Mouse (Mus musculus): Measurements from ENCODE around the gene H2-Q6. TPM values are rescaled to one million over a fixed set of nuclear protein-coding genes. Genes with fewer than 3 reads are reported as not detected.
"Not testable (repeated sequence)": the region's sequence is repeated elsewhere in the genome, so short reads cannot be mapped to it uniquely, and the experiment has no call there.

Gene H2-Q6
- 2.0 TPM in 2 replicates for polyA plus RNA-seq (2016; fragmentation: Nextera tagmentation; extraction: Ambion mirVana)

DNA sequence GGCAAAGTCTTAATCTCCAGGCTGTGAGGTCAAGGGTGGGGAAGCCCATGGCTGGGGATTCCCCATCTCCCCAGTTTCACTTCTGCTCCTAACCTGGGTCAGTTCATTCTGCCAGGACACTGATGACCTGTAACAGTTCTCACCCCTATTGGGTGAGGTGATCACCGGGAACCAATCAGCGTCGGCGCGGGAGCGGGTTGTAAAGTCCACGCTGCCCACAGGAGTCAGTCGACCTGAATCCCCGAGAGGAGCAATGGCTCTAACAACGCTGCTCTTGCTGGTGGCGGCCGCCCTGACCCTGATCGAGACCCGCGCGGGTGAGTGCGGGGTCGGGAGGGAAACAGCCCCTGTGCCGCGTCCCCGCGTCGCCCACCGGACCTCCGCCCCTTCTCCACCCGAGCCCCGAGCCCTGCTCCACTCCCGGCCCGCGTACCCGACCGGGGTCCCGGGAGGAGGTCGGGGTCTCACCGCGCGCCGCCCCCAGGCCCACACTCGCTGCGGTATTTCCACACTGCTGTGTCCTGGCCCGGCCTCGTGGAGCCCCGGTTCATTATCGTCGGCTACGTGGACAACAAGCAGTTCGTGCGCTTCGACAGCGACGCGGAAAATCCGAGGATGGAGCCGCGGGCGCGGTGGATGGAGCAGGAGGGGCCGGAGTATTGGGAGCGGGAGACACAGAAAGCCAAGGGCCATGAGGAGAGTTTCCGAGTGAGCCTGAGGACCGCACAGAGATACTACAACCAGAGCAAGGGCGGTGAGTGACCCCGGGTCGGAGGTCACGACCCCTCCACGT is at the start of gene H2-Q6:
Gene H2-Q6 (plus strand): TSS at position 227 of the 793 bp plus-strand sequence.
- H3K27ac ChIP-seq; H3K36me3 ChIP-seq; H3K9me3 ChIP-seq; H3K4me1 ChIP-seq (replicated peaks): not testable (repeated sequence)
- Histone ChIP-seq H3K4me3 (replicated peaks) (peak within 1 kb of the TSS; percentile 44), H3K27me3 (peaks cover 36% of the 10 kb centered on the region), H3K9ac (replicated peaks) (peak within 1 kb of the TSS; percentile 35; the same call in 1 of the 2 replicates), H3K4me2 (peak within 1 kb of the TSS; percentile 69)
- peak; percentile 34; the same call in 1 of the 2 replicates for ATAC-seq (ENCODE audit: insufficient number of reproducible peaks, insufficient read depth, low FRiP score, low TSS enrichment, low read depth)
- WGBS = 1% methylated on average over 57 of the region's 66 CpGs

DNA sequence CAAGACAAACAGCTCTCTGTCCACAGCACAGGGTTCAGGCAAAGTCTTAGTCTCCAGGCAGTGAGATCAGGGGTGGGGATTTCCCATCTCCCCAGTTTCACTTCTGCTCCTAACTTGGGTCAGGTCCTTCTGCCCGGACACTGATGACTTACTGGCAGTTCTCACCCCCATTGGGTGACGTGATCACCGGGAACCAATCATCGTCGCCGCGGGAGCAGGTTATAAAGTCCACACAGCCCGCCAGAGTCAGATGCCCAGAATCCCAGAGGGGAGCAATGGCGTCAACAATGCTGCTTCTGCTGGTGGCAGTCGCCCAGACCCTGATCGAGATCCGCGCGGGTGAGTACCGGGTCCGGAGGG is 45.3 kb upstream of the H2-Q6 start, which contains the start of gene H2-Q4:
Gene H2-Q4 (plus strand): TSS at position 249 of the 360 bp plus-strand sequence.
- Histone ChIP-seq H3K36me3 (no peaks in the 10 kb centered on the region), H3K9me3 (no peaks in the 10 kb centered on the region), H3K9ac (replicated peaks) (peak within 1 kb of the TSS; percentile 67), H3K27me3 (peaks cover 16% of the 10 kb centered on the region), H3K27ac (no peak within 1 kb of the TSS), H3K4me1 (replicated peaks) (no peaks in the 10 kb centered on the region), H3K4me2 (peak within 1 kb of the TSS; percentile 95), H3K4me3 (replicated peaks) (peak within 1 kb of the TSS; percentile 65)
- peak; percentile 90 for ATAC-seq (ENCODE audit: insufficient number of reproducible peaks, insufficient read depth, low FRiP score, low TSS enrichment, low read depth)
- WGBS = under 1% methylated on average over 16 of the region's 16 CpGs

DNA sequence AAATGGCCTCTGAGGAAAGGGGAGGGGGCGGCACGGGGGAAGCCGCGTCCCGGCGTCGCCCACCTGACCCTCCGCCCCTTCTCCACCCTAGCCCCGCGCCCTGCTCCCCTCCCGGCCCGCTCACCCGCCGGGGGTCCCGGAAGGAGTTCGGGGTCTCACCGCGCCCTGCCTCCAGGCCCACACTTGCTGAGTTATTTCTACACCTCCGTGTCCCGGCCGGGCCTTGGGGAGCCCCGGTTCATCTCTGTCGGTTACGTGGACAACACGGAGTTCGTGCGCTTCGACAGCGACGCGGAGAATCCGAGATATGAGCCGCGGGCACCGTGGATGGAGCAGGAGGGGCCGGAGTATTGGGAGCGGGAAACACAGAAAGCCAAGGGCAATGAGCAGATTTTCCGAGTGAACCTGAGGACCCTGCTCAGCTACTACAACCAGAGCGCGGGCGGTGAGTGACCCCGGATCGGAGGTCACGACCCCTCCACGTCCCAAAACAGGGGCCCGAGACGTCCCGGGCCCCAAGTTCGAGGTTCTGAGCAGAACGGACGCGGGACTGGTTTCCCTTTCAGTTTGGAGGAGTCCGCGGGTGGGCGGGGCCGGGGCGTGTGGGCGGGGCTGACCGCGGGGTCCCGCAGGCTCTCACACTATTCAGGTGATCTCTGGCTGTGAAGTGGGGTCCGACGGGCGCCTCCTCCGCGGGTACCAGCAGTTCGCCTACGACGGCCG is 44.8 kb upstream of the H2-Q6 start:
- no peaks in the 10 kb centered on the region for H3K9me3 ChIP-seq
- peak overlapping the region; percentile 65 for H3K4me3 ChIP-seq (replicated peaks)
- H3K36me3 ChIP-seq = no peaks in the 10 kb centered on the region
- peak overlapping the region; percentile 95 for H3K4me2 ChIP-seq
- peak; percentile 79; the same call in 1 of the 2 replicates for ATAC-seq (ENCODE audit: insufficient number of reproducible peaks, insufficient read depth, low FRiP score, low TSS enrichment, low read depth)
- H3K9ac ChIP-seq (replicated peaks) = peak overlapping the region; percentile 67
- no peak overlapping the region for H3K27ac ChIP-seq
- H3K4me1 ChIP-seq (replicated peaks) = no peaks in the 10 kb centered on the region
- WGBS = 1% methylated on average over 65 of the region's 70 CpGs
- peaks cover 16% of the 10 kb centered on the region for H3K27me3 ChIP-seq

DNA sequence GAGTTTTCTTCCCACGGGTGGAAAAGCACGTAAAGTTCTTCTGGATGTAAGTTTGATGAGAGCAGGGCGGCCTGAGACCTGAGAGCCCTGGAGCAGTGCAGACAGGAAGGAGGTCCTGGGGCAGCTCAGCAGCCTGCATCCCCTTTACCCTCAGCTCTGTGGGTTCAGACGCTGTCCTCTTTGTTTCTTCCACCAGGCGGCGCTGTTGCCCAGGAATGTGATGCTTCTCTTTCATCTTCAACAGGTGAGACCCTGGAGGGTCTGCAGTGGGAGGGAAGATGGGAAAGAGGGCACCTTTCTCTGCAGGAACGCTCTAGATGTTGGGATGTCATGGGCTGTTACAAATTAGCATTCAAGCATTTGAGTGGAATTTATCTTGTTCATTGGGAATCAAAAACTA is 34.9 kb upstream of the H2-Q6 start:
- not testable (repeated sequence) for H3K27ac ChIP-seq; H3K4me1 ChIP-seq (replicated peaks); H3K36me3 ChIP-seq; H3K9me3 ChIP-seq; H3K4me2 ChIP-seq; H3K4me3 ChIP-seq (replicated peaks); H3K9ac ChIP-seq (replicated peaks); ATAC-seq (ENCODE audit: insufficient number of reproducible peaks, insufficient read depth, low FRiP score, low TSS enrichment, low read depth)
- WGBS = 8% methylated on average over 7 of the region's 7 CpGs
- H3K27me3 ChIP-seq = peaks cover 16% of the 10 kb centered on the region

DNA sequence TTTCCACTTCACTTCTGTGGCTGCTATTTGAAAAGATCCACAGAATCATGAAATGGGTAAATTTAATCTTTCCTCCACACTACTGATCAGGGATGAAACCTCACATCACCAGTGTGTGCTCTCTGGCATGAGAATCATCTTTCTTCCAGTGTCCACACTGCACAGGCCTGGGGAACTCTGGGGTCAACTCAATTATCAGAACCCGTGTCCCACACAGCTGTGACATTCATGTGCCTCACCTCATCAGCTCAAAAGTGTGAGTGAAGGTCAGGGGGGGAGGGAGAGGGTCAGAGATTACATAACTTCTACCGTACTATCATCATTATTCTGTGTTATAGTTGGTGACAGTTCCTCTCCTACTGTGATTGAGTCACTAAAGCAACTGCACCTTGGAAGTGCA is 32.0 kb upstream of the H2-Q6 start:
- peaks cover 22% of the 10 kb centered on the region for H3K27me3 ChIP-seq
- H3K4me1 ChIP-seq (replicated peaks); H3K27ac ChIP-seq; ATAC-seq (ENCODE audit: insufficient number of reproducible peaks, insufficient read depth, low FRiP score, low TSS enrichment, low read depth); H3K4me3 ChIP-seq (replicated peaks); H3K4me2 ChIP-seq; H3K36me3 ChIP-seq; H3K9ac ChIP-seq (replicated peaks); H3K9me3 ChIP-seq: not testable (repeated sequence)
- WGBS = 76% methylated on average over 2 of the region's 2 CpGs

DNA sequence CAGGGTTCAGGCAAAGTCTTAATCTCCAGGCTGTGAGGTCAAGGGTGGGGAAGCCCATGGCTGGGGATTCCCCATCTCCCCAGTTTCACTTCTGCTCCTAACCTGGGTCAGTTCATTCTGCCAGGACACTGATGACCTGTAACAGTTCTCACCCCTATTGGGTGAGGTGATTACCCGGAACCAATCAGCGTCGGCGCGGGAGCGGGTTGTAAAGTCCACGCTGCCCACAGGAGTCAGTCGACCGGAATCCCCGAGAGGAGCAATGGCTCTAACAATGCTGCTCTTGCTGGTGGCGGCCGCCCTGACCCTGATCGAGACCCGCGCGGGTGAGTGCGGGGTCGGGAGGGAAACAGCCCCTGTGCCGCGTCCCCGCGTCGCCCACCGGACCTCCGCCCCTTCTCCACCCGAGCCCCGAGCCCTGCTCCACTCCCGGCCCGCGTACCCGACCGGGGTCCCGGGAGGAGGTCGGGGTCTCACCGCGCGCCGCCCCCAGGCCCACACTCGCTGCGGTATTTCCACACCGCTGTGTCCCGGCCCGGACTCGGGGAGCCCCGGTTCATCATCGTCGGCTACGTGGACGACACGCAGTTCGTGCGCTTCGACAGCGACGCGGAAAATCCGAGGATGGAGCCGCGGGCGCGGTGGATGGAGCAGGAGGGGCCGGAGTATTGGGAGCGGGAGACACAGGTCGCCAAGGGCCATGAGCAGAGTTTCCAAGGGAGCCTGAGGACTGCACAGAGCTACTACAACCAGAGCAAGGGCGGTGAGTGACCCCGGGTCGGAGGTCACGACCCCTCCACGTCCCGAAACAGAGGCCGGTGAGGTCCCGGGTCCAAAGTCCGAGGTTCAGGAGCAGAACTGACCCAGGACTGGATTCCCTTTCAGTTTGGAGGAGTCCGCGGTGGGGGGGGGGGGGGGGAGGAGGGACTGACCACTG is 30.5 kb upstream of the H2-Q6 start:
- H3K27me3 ChIP-seq = peaks cover 22% of the 10 kb centered on the region
- not testable (repeated sequence) for H3K9me3 ChIP-seq; H3K27ac ChIP-seq; H3K9ac ChIP-seq (replicated peaks); H3K36me3 ChIP-seq; H3K4me1 ChIP-seq (replicated peaks)
- peak overlapping the region; percentile 34 for H3K4me3 ChIP-seq (replicated peaks)
- peak overlapping the region; percentile 56 for H3K4me2 ChIP-seq
- WGBS = 2% methylated on average over 53 of the region's 75 CpGs
- ATAC-seq (ENCODE audit: insufficient number of reproducible peaks, insufficient read depth, low FRiP score, low TSS enrichment, low read depth) = peak; percentile 66; the same call in 1 of the 2 replicates

DNA sequence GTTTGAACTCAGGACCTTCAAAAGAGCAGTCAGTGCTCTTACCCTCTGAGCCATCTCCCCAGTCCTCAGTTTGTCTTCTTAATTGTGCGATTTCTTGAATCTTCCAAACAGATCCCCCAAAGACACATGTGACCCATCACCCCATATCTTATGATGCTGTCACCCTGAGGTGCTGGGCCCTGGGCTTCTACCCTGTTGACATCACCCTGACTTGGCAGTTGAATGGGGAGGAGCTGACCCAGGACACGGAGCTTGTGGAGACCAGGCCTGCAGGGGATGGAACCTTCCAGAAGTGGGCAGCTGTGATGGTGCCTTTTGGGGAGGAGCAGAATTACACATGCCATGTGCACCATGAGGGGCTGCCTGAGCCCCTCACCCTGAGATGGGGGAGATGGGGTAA is 27.7 kb upstream of the H2-Q6 start:
- not testable (repeated sequence) for H3K9ac ChIP-seq (replicated peaks); H3K4me3 ChIP-seq (replicated peaks); H3K4me1 ChIP-seq (replicated peaks); H3K4me2 ChIP-seq; ATAC-seq (ENCODE audit: insufficient number of reproducible peaks, insufficient read depth, low FRiP score, low TSS enrichment, low read depth); H3K36me3 ChIP-seq; H3K27ac ChIP-seq; H3K9me3 ChIP-seq
- 88% methylated on average over 2 of the region's 2 CpGs for WGBS
- peaks cover 16% of the 10 kb centered on the region for H3K27me3 ChIP-seq

DNA sequence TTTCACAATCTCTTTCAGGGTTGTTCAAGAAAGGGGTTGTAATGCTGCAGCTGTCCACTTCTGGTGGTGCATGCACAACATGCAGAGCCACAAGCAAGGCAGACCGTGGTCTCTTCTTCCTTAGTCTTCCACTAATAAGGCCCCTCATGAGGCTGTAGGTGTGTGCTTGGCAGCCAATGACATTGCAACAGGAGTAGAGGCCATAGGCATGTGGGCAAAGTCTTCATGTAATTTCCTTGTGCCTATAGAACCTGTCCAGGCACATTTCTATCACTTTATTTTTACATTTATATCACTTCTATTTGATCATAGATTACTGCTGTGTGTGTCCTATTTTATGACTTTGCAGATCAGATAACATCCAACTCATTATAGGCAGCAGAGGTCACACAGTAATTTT is 11.6 kb upstream of the H2-Q6 start:
- ATAC-seq (ENCODE audit: insufficient number of reproducible peaks, insufficient read depth, low FRiP score, low TSS enrichment, low read depth) = not testable (repeated sequence)
- no CpG with 5 or more reads among the region's 1 CpGs for WGBS

DNA sequence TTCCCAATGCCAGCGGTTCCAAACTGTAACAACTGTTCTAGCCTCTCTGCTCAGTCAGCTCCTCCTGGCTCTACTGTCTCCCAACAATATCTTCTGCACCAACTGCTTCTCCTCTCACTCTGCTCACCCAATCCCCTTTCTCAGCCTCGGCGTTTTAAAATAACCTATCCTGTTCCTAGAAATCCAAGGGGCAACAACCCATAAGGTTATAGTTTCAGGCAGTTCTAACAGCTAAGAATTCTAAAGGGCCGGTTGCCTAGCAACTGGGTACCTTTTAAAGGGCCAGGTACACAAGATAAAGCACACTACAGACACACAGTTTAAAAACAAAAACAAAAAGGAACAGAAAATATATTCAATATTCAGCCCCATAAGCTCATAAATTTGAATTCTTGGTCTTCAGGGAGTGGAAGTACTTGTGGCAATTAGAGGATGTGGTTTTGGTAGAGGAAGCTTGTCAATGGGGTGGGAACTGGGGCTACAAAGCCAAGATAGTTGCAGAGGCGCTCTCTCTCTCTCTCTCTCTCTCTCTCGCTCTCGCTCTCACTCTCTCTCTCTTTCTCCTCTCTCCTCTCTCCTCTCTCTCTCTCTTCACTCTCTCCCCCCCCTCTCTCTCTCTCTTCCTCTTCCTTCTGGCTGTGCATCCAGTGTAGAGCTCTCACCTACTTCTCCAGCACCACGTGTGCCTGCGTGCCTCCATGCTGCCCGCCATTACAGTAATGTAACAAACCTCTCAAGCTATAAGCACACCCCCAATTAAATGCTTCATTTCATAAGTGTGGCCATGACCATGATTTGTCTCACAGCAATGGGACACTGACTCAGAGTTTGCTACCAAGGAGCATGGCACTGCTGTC is 9.1 kb upstream of the H2-Q6 start:
- not testable (repeated sequence) for H3K27ac ChIP-seq; H3K36me3 ChIP-seq; H3K4me2 ChIP-seq; H3K4me1 ChIP-seq (replicated peaks); ATAC-seq (ENCODE audit: insufficient number of reproducible peaks, insufficient read depth, low FRiP score, low TSS enrichment, low read depth); H3K4me3 ChIP-seq (replicated peaks); H3K9ac ChIP-seq (replicated peaks); H3K9me3 ChIP-seq; H3K27me3 ChIP-seq
- 60% methylated on average over 3 of the region's 10 CpGs for WGBS

More for the DNA sequence above, 11.6 kb upstream of the H2-Q6 start:
- H3K4me3 ChIP-seq (replicated peaks); H3K36me3 ChIP-seq; H3K9me3 ChIP-seq; H3K9ac ChIP-seq (replicated peaks); H3K4me2 ChIP-seq; H3K27ac ChIP-seq; H3K27me3 ChIP-seq; H3K4me1 ChIP-seq (replicated peaks): not testable (repeated sequence)

DNA sequence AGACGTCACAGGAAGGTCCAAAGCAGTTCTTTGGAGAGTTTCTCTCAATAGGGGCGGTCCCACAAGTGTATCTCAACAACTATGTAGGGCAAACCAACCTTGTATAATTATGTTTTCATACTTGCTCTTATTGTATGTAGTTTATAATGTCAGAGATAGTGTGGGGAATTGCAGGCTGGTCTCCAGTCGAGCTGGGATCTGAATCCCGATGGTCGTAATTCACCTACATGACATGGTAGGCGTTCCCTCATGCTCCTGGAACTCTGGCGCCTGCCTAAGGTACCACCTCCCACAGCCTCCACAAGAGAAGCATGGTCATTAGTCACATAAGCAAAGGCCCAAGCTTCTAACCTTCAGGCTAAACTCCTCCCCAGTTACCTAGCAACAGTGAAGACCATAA is 5.9 kb upstream of the H2-Q6 start:
- peaks cover 11% of the 10 kb centered on the region for H3K27me3 ChIP-seq
- 64% methylated on average over 7 of the region's 7 CpGs for WGBS
- no peak overlapping the region for H3K4me2 ChIP-seq
- no peaks in the 10 kb centered on the region for H3K36me3 ChIP-seq
- ATAC-seq (ENCODE audit: insufficient number of reproducible peaks, insufficient read depth, low FRiP score, low TSS enrichment, low read depth) = no peak
- no peaks in the 10 kb centered on the region for H3K9me3 ChIP-seq
- H3K27ac ChIP-seq = no peak overlapping the region
- no peak overlapping the region for H3K4me3 ChIP-seq (replicated peaks)
- no peaks in the 10 kb centered on the region for H3K4me1 ChIP-seq (replicated peaks)
- H3K9ac ChIP-seq (replicated peaks) = no peak overlapping the region
